Mouse (Mus musculus): ENCODE measurements around the gene Elmsan1.
A peak's percentile ranks its signal among the peaks of the same experiment; 100 is the strongest.

DNA sequence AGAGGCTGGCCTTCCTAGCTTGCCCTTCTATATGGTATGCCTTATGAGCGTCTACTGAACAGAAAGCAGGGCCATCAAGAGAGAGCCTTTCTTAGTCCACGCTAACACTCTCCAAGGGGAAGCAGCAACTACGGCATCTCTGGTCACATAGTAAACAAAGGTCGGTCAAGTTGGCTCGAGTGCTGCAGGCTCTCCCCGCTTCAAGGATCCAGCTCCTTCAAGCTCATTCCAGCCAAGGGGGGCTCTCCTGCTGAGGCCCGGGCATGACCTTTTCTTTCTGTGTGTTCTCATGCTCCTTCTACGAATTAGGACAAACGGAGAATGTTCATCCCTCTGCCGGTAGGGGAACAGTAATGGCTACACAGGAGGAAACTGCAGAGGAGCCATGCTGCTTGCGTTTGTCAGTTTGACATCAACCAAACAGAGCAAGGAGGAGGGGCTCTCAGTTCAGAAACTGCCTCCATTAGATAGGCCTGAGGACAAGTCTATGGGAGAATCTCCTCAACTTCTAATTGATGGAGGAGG, 55.0 kb downstream of the Elmsan1 start:
- TF ChIP-seq CTCF (conservative IDR thresholded peaks at IDR 0.05; ENCODE audit: low read length) (peak; percentile 20), NANOG (IDR thresholded peaks at IDR 0.05; ENCODE audit: borderline replicate concordance, low read length) (no peak), POU5F1 (IDR thresholded peaks at IDR 0.05; ENCODE audit: borderline replicate concordance, low read length) (no peak)
